Mouse (Mus musculus): Measurements from ENCODE around the gene Gtpbp2.

DNA sequence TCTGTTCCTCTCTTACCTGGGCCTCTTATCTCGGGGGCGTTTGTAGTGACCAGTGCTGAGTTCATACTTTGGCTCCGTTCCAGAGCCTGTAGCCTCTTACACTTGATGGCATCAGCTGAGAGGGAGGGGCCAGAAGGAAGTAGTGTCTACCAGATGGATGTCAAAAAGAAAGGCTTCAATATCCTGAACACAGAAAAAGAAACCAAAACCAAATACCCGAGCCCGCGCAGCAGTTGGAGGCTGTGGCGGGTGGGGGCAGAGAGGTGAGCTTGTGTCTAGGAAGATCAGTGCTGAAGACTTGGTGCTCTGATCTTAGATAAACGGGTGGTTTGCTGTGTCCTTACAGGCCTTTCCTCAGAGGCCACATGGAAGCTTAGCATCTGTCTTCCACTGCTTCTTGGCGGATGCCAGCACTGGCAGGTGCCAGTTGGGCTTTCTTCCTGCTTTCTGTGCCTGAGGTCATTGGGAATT is 2.2 kb downstream of the Gtpbp2 start:
- TF ChIP-seq CTCF (IDR thresholded peaks at IDR 0.05; ENCODE audit: control insufficient read depth, insufficient read depth, insufficient read length) (no peak), MYOG (IDR thresholded peaks at IDR 0.05; ENCODE audit: control insufficient read depth, extremely low read depth, insufficient read length) (no peak), MAX (IDR thresholded peaks at IDR 0.05) (no peak), MYOD1 (IDR thresholded peaks at IDR 0.05; ENCODE audit: control insufficient read depth, insufficient read length, low read depth) (no peak), USF1 (IDR thresholded peaks at IDR 0.05; ENCODE audit: low read depth) (no peak)

All from C2C12 (cell line).